Mouse (Mus musculus): ENCODE data around the gene Acyp1.

DNA sequence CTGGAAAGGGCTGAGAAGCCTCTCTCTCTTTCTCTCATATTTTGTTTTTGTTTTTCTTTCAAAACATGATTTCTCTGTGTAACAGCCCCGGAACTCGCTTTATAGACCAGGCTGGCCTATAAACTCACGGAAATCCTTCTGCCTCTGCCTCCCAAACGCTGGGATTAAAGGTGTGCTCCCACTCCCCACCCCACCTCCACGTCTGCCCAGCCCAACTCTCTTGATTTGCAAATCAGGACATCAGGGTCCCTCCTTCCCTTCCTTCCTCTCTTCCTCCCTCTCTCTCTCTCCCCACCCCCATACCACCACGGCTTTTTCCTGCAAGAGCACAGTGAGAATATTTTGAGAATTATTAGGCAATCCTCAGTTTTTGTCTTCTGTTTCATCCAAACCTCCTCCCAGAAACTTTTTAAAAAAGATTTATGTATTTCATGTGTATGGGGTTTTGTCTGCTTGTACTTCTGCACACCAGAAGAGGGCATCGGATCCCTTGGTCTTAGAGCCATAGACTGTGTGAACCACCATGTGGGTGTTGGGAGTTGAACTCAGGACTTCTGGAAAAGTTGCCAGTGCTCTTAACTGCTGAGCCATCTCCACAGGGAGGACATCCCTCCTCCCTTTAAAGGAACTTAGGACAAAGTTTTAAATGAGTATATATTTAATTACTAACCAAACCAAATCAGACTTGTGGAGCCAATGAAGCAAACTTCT, 17.0 kb downstream of the Acyp1 start:
- TF ChIP-seq MAFK (IDR thresholded peaks at IDR 0.05; ENCODE audit: insufficient read depth, low read depth, low read length) (no peak), ZNF384 (IDR thresholded peaks at IDR 0.05; ENCODE audit: low read depth, low read length) (no peak), CHD2 (IDR thresholded peaks at IDR 0.05; ENCODE audit: low read depth, low read length) (no peak)

All from ES-E14 (cell line).